ENCODE assay signal across 9 mouse cellular contexts in the genomic region with DNA sequence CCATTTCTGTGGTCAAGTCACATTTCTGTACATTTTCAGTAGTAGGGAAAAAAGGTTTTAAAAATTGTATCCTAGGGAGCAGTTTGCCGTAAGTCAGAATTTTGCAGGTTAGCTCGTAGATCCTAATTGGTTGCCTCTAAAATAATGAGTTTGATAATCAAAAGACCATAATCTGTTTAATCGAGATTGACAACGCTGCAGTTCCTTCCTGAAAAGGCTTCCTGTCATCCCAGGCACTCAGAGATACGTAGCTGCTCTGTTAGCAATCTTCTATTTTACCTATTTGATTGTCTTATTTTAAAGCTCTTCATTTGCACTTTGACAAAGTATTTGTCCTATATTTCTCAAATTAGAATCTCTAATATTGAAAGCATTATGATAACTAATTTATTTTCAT.
DNase-seq lines count a peak whose midpoint lies in the region; ATAC-seq and TF ChIP-seq lines count a peak whose summit lies in the region.
"Had no signal": no experiment of that assay in that cellular context is flagged by ENCODE, and none has a peak within 500 bp of the region (broad histone marks: within the 10 kb centered on the region; RNA-seq: fewer than 3 reads in every experiment).

No protein-coding gene starts in this region.

- no peak overlapping the region for H3K27ac ChIP-seq in kidney, postnatal 0 days
- H3K27ac ChIP-seq in embryonic facial prominence, embryonic 14.5 days (replicated peaks; ENCODE audit: low read depth, low read length) = peak overlapping the region; percentile 98; the same call in 1 of the 2 replicates
- no peak overlapping the region for H3K27ac ChIP-seq in intestine, embryonic 14.5 days (ENCODE audit: low read depth)
- H3K27ac ChIP-seq in neural tube, embryonic 13.5 days (replicated peaks) = peak overlapping the region; percentile 99; the same call in 1 of the 2 replicates
- H3K27ac ChIP-seq: liver, embryonic 14.5 days had no signal

- no peaks in the 10 kb centered on the region for H3K9me3 ChIP-seq in kidney, postnatal 0 days (replicated peaks; ENCODE audit: low read length)
- H3K9me3 ChIP-seq in embryonic facial prominence, embryonic 14.5 days (ENCODE audit: control insufficient read depth, low read length) = no peaks in the 10 kb centered on the region
- no peaks in the 10 kb centered on the region for H3K9me3 ChIP-seq in intestine, embryonic 14.5 days (ENCODE audit: control insufficient read depth, low read length)
- no peaks in the 10 kb centered on the region for H3K9me3 ChIP-seq in neural tube, embryonic 13.5 days

- H3K27me3 ChIP-seq in kidney, postnatal 0 days (ENCODE audit: insufficient read depth, low read length) = no peaks in the 10 kb centered on the region
- H3K27me3 ChIP-seq in embryonic facial prominence, embryonic 14.5 days (replicated peaks; ENCODE audit: control insufficient read depth, insufficient read depth, low read length) = no peaks in the 10 kb centered on the region
- no peaks in the 10 kb centered on the region for H3K27me3 ChIP-seq in intestine, embryonic 14.5 days (replicated peaks; ENCODE audit: control insufficient read depth, insufficient read depth, low read length)
- H3K27me3 ChIP-seq in neural tube, embryonic 13.5 days = no peaks in the 10 kb centered on the region

- no peaks in the 10 kb centered on the region for H3K36me3 ChIP-seq in kidney, postnatal 0 days (ENCODE audit: insufficient read depth, low read length)
- H3K36me3 ChIP-seq in embryonic facial prominence, embryonic 14.5 days (ENCODE audit: control insufficient read depth, insufficient read depth, low read length) = no peaks in the 10 kb centered on the region
- H3K36me3 ChIP-seq in intestine, embryonic 14.5 days (ENCODE audit: control insufficient read depth, insufficient read depth, low read length) = no peaks in the 10 kb centered on the region
- peaks cover 8% of the 10 kb centered on the region; the same call in 1 of the 2 replicates for H3K36me3 ChIP-seq in neural tube, embryonic 13.5 days

- no peak for TF ChIP-seq CTCF in kidney, postnatal 0 days (IDR thresholded peaks at IDR 0.05; ENCODE audit: low read depth)

- DNase-seq in kidney, postnatal 0 days (ENCODE audit: low spot score) = no peak
- no peak for DNase-seq in kidney, adult 11 months
- DNase-seq in embryonic facial prominence, embryonic 14.5 days (ENCODE audit: low spot score) = no peak
- DNase-seq in intestine, embryonic 14.5 days (ENCODE audit: low spot score) = no peak
- no peak for DNase-seq in cerebellum, adult 18-20 months
- no peak for DNase-seq in spleen, postnatal 14 days (ENCODE audit: low spot score in 2 of 2)

- H3K4me3 ChIP-seq in kidney, postnatal 0 days (replicated peaks; ENCODE audit: low read depth, low read length) = no peak overlapping the region
- peak overlapping the region; percentile 76 for H3K4me3 ChIP-seq in embryonic facial prominence, embryonic 14.5 days (ENCODE audit: low read depth, low read length)
- H3K4me3 ChIP-seq in intestine, embryonic 14.5 days (ENCODE audit: low read depth, low read length) = peak overlapping the region; percentile 66
- H3K4me3 ChIP-seq in neural tube, embryonic 13.5 days = peak overlapping the region; percentile 64

- H3K4me1 ChIP-seq in kidney, postnatal 0 days (replicated peaks; ENCODE audit: insufficient read depth, low read length) = no peaks in the 10 kb centered on the region
- peaks cover 4% of the 10 kb centered on the region; the same call in 1 of the 2 replicates for H3K4me1 ChIP-seq in embryonic facial prominence, embryonic 14.5 days (ENCODE audit: control insufficient read depth, insufficient read depth, low read length)
- peaks cover 4% of the 10 kb centered on the region for H3K4me1 ChIP-seq in intestine, embryonic 14.5 days (replicated peaks; ENCODE audit: control insufficient read depth, insufficient read depth, low read length)
- peaks cover 30% of the 10 kb centered on the region for H3K4me1 ChIP-seq in neural tube, embryonic 13.5 days (replicated peaks)

- no peak overlapping the region for H3K9ac ChIP-seq in kidney, postnatal 0 days (ENCODE audit: low read depth, low read length)
- H3K9ac ChIP-seq in embryonic facial prominence, embryonic 14.5 days (ENCODE audit: low read depth, low read length) = no peak overlapping the region
- H3K9ac ChIP-seq in intestine, embryonic 14.5 days (ENCODE audit: low read length) = no peak overlapping the region
- H3K9ac ChIP-seq in neural tube, embryonic 13.5 days = peak overlapping the region; percentile 94; the same call in 1 of the 2 replicates
- H3K9ac ChIP-seq: liver, embryonic 14.5 days had no signal

- WGBS in kidney, postnatal 0 days = 79% methylated on average over 5 of the region's 5 CpGs
- 61% methylated on average over 5 of the region's 5 CpGs for WGBS in embryonic facial prominence, embryonic 14.5 days
- WGBS in intestine, embryonic 14.5 days = 65% methylated on average over 5 of the region's 5 CpGs
- 65% methylated on average over 5 of the region's 5 CpGs for WGBS in neural tube, embryonic 13.5 days

- peak overlapping the region; percentile 94 for H3K4me2 ChIP-seq in kidney, postnatal 0 days (ENCODE audit: low read length)
- H3K4me2 ChIP-seq in embryonic facial prominence, embryonic 14.5 days (ENCODE audit: low read depth, low read length) = peak overlapping the region; percentile 69
- peak overlapping the region; percentile 67 for H3K4me2 ChIP-seq in intestine, embryonic 14.5 days (ENCODE audit: low read length)
- peak overlapping the region; percentile 73 for H3K4me2 ChIP-seq in neural tube, embryonic 13.5 days

- no peak for ATAC-seq in kidney, postnatal 0 days (replicated peaks; ENCODE audit: low FRiP score, low read depth)
- no peak for ATAC-seq in embryonic facial prominence, embryonic 14.5 days (ENCODE audit: low read depth)
- no peak for ATAC-seq in intestine, embryonic 14.5 days (replicated peaks; ENCODE audit: low FRiP score, low TSS enrichment, low read depth)
- no peak for ATAC-seq in neural tube, embryonic 13.5 days (ENCODE audit: low read depth)
- no peak for ATAC-seq in cerebellum, adult (ENCODE audit: insufficient number of reproducible peaks, low FRiP score, low TSS enrichment)

Comparison
In these comparisons a context has a peak if more than half of its experiments do, and no peak if none do; other contexts are left out.
1. H3K27ac ChIP-seq: peak in embryonic facial prominence, embryonic 14.5 days (single experiment) and neural tube, embryonic 13.5 days (single experiment); none in kidney, postnatal 0 days (single experiment) and intestine, embryonic 14.5 days (single experiment).
2. Peak in every context shown above with its lines, with median percentiles within 50 percentile points of each other: H3K4me2 ChIP-seq.